Mouse (Mus musculus): ENCODE measurements around the gene Cox8a. TPM values are rescaled to one million over a fixed set of nuclear protein-coding genes. Genes with fewer than 3 reads are reported as not detected.
A peak's percentile ranks its signal among the peaks of the same experiment; 100 is the strongest.

The Cox8a gene
- polyA plus RNA-seq, 1 experiment from 2014 or later, result 1,351 TPM

DNA sequence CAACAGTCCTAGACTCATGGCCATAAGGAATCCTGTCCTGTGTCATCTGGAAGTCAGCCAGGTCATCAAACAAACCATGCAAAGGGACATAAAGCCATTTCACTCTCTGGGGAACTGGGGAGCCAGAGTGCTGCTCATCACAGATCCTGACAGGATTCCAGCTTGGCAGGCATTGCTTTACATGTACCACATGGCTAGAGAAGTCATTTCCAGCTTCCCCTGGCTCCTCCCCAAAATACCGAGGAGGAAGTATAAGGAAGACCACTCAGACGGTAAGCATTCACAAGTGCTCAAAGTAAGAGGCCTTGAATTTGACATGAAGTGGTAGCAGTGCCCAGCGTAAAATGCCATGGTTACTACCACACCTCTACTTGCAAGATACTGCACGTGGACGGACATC lies 2.9 kb downstream of the Cox8a start:
- Histone ChIP-seq H3K27ac (no peak overlapping the region), H3K4me2 (replicated peaks) (0 out of 2 replicates have a peak overlapping the region, but pooled peaks have one; percentile 3), H3K9ac (no peak overlapping the region), H3K4me1 (replicated peaks) (peaks cover 25% of the 10 kb centered on the region), H3K4me3 (replicated peaks) (no peak overlapping the region), H3K9me3 (no peaks in the 10 kb centered on the region), H3K36me3 (peaks cover 10% of the 10 kb centered on the region), H3K27me3 (replicated peaks) (no peaks in the 10 kb centered on the region)
- WGBS, result 70% methylated on average over 5 of the region's 5 CpGs
- ATAC-seq, result no peak

DNA sequence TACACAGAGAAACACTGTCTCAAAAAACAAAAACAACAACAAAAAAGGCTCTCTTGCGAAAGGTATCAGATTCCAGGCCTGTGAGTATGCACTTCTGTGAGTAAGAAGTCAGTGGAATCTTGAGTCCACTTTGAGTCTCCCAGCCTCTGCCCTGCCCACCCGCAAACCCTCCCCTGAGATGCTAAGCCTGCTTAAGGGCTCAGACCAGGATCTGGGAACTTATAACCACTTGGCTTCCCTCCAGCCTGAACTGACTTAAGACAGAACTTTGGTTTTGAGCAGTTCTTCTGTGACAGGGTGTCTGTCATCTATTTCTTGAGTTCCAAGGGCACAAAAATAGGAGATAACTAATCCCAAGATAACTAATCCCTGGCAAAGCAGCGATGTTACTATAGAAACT lies 4.4 kb downstream of the Cox8a start:
- peaks cover 25% of the 10 kb centered on the region for H3K4me1 ChIP-seq (replicated peaks)
- no peak for ATAC-seq
- H3K4me3 ChIP-seq (replicated peaks), result no peak overlapping the region
- no peak overlapping the region for H3K4me2 ChIP-seq (replicated peaks)
- H3K9me3 ChIP-seq, result no peaks in the 10 kb centered on the region
- H3K36me3 ChIP-seq, result peaks cover 10% of the 10 kb centered on the region
- H3K9ac ChIP-seq, result no peak overlapping the region
- H3K27me3 ChIP-seq (replicated peaks), result no peaks in the 10 kb centered on the region
- H3K27ac ChIP-seq, result no peak overlapping the region
- WGBS, result 88% methylated on average over 3 of the region's 3 CpGs

GRCm38 (mm10) chr19:7212216-7212615 lies 5.2 kb downstream of the Cox8a start:
- Histone ChIP-seq H3K4me3 (replicated peaks) (no peak overlapping the region), H3K9ac (no peak overlapping the region), H3K36me3 (peaks cover 10% of the 10 kb centered on the region), H3K27me3 (replicated peaks) (no peaks in the 10 kb centered on the region), H3K9me3 (no peaks in the 10 kb centered on the region), H3K4me2 (replicated peaks) (no peak overlapping the region), H3K4me1 (replicated peaks) (peaks cover 25% of the 10 kb centered on the region), H3K27ac (no peak overlapping the region)
- 74% methylated on average over 1 of the region's 1 CpGs for WGBS
- no peak for ATAC-seq

- ATAC-seq, result no peak
- H3K9ac ChIP-seq, result no peak overlapping the region
- no peak overlapping the region for H3K27ac ChIP-seq
- peaks cover 18% of the 10 kb centered on the region for H3K4me1 ChIP-seq (replicated peaks)
- 87% methylated on average over 7 of the region's 7 CpGs for WGBS
- H3K4me3 ChIP-seq (replicated peaks), result no peak overlapping the region
- peaks cover 10% of the 10 kb centered on the region for H3K36me3 ChIP-seq
- no peaks in the 10 kb centered on the region for H3K27me3 ChIP-seq (replicated peaks)
- H3K4me2 ChIP-seq (replicated peaks), result no peak overlapping the region
- H3K9me3 ChIP-seq, result no peaks in the 10 kb centered on the region
These were observed 7.3 kb downstream of the Cox8a start for GRCm38 (mm10) chr19:7209907-7210646.

DNA sequence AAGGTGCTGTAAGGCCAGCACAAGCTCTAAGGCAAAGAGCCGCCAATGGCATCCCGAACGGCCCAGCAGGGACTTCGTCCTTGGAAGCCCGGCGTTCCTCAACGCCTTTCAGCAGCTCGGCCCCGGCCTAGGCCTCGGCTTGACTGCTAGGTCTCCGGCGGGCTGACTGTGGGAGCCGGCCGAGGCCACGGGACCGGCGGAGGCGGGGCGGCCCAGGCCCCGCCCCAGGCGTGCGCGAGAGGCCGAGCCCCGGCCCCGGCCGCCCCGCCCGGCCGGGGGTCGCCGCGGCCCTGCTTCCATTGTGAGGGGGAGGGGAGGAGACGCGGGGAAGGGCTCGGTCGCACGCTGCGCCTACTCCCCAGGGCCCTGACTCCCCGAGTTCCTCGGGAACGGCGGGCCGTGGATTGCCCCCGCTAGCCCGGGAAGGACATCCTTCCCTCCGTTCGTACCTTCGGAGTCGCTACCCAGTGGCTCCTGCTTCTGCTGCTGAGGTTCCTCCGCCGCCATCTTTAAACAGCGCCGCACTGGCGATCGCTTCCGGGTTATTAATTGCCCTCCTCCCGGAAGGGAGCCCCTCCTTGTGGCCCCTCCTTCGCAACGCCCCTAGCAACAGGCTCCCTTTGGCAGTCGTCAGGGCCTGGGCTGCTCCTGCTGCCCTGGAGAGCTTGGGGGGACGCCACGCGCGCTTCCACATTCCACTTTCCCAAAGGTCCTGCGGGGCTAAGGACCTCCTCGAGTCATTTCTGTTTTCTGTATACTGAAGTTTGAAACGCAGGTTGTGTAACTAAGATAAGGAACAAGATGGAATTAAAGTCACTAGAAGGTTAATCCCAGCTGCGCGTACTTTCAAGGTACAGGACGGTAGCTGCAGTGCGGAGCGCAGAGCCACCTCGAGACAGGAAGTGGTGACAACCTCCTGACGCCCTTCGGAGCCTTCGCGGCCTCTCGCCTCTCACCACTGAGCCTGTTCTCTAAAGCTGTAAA lies 11.4 kb downstream of the Cox8a start, which contains the start of gene Otub1:
Gene Otub1, minus strand, starts transcription at position 564 of the 984 bp plus-strand sequence.
- Histone ChIP-seq H3K4me1 (replicated peaks) (peaks cover 21% of the 10 kb centered on the region), H3K4me2 (replicated peaks) (peak within 1 kb of the TSS; percentile 72), H3K4me3 (replicated peaks) (peak within 1 kb of the TSS; percentile 78), H3K9me3 (no peaks in the 10 kb centered on the region), H3K27me3 (replicated peaks) (no peaks in the 10 kb centered on the region), H3K27ac (peak within 1 kb of the TSS; percentile 98), H3K9ac (peak within 1 kb of the TSS; percentile 75), H3K36me3 (peaks cover 18% of the 10 kb centered on the region)
- WGBS, result under 1% methylated on average over 79 of the region's 79 CpGs
- peak; percentile 99 for ATAC-seq

DNA sequence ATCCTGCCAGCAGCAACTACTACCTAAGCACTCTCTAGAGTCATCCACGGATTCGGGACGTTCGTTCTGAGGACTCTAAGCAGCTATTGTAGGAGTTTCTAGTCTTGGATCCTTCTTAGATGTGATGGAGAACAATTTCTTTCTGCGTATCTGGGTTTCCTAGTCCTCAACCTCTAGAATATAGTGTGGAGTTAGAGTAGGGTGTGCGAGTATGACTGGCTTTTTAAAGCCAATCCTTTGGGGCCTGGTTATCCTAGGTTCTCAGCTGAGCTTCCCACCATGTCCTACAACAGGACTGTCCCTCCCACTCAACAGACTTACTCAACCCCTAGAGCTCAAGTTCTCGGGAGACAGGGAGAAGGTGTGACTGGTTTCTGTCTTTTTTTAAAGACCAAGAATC lies 12.1 kb downstream of the Cox8a start:
- Histone ChIP-seq H3K4me1 (replicated peaks) (peaks cover 21% of the 10 kb centered on the region), H3K9ac (peak overlapping the region; percentile 75), H3K36me3 (peaks cover 25% of the 10 kb centered on the region), H3K4me3 (replicated peaks) (peak overlapping the region; percentile 78), H3K27me3 (replicated peaks) (no peaks in the 10 kb centered on the region), H3K27ac (peak overlapping the region; percentile 98), H3K4me2 (replicated peaks) (peak overlapping the region; percentile 72), H3K9me3 (no peaks in the 10 kb centered on the region)
- no peak for ATAC-seq
- WGBS, result 25% methylated on average over 7 of the region's 7 CpGs

DNA sequence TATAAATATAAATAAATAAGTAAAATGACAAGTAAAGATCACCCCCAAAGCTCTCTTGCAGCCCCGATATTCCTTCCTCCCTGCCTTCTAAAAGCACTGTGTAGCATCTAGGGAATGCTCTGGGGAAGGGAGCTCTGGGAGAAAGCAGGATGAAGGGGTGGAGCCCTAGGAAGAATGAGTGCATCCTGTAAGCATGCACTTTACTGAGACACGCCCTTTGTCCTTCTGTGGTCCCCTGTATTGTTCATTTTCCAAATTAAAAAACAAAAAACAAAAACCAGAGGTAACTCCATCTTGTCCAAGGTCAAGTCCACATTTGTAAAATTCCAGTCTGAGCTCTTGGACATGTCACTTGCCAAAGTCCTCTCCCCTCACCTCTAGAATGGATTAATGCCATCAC lies 12.5 kb downstream of the Cox8a start:
- H3K4me1 ChIP-seq (replicated peaks), result peaks cover 21% of the 10 kb centered on the region
- WGBS, result 60% methylated on average over 2 of the region's 2 CpGs
- no peaks in the 10 kb centered on the region for H3K27me3 ChIP-seq (replicated peaks)
- no peak for ATAC-seq
- H3K36me3 ChIP-seq, result peaks cover 28% of the 10 kb centered on the region
- H3K4me3 ChIP-seq (replicated peaks), result peak overlapping the region; percentile 78
- peak overlapping the region; percentile 72 for H3K4me2 ChIP-seq (replicated peaks)
- no peaks in the 10 kb centered on the region for H3K9me3 ChIP-seq
- peak overlapping the region; percentile 75 for H3K9ac ChIP-seq
- H3K27ac ChIP-seq, result no peak overlapping the region

DNA sequence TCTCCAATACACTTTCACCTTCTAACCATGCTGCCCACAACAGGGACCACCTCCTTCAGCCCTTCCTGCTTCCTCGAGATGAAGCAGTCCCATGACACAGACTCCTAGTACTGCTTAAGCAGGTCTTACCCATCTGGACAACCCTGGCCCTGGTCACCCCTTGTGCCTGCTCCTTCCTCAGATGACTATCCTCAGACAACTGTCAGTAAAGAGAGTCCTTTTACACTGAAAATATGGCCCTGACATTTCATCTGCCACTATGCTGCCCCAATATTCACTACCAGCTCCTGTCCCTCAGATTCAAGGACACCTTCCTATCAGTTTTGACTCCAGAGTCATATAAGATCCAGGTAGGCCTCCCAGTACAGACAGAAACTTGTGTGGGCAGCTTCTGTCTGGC lies 17.0 kb downstream of the Cox8a start:
- Histone ChIP-seq H3K9me3 (no peaks in the 10 kb centered on the region), H3K4me3 (replicated peaks) (no peak overlapping the region), H3K4me2 (replicated peaks) (no peak overlapping the region), H3K36me3 (peaks cover 53% of the 10 kb centered on the region), H3K27ac (no peak overlapping the region), H3K9ac (no peak overlapping the region), H3K27me3 (replicated peaks) (no peaks in the 10 kb centered on the region), H3K4me1 (replicated peaks) (peaks cover 31% of the 10 kb centered on the region)
- WGBS, result 45% methylated on average over 1 of the region's 1 CpGs
- no peak for ATAC-seq

DNA sequence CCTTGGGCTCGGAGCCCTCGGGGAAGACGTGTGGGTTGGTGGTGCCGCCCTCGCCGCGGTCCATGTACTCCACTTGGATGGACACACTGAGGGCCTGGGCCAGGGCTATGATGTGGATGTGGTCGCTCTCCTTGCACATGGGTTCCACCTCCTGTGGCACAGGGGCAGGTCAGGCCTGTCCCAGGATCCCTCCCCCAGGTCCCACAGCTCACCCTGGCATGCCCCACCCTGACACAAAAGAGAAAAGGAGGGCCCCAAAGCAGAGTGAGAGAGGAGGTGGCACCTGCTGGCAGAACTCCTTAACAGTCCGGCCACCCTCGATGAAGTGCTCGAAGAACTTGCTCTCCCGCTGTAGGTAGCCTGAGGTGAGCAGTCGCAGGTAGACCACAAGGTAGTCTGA lies 18.3 kb downstream of the Cox8a start:
- Histone ChIP-seq H3K36me3 (peaks cover 52% of the 10 kb centered on the region), H3K4me2 (replicated peaks) (no peak overlapping the region), H3K4me1 (replicated peaks) (peaks cover 19% of the 10 kb centered on the region), H3K4me3 (replicated peaks) (no peak overlapping the region), H3K27ac (no peak overlapping the region), H3K9me3 (no peaks in the 10 kb centered on the region), H3K9ac (no peak overlapping the region), H3K27me3 (replicated peaks) (no peaks in the 10 kb centered on the region)
- ATAC-seq, result no peak
- 93% methylated on average over 13 of the region's 13 CpGs for WGBS

DNA sequence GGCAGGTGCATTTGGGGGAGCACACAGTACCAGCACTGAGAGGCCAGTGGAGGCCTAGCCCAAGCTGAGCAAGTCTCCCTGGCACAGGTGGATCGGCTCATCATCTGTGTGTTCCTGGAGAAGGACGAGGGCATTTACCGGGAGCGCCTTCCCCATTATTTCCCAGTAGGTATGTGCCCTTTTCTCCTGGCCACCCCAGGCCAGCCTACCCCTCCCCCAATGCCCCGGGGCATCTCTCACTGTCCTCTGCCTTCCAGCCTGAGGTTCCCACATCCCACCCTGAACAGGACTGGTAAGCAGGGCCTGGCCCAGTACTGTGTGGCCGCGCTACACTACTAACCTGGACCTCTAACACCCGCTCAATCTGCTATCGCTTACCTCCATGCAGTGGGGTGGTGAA lies 20.0 kb downstream of the Cox8a start:
- Histone ChIP-seq H3K27ac (no peak overlapping the region), H3K4me1 (replicated peaks) (peaks cover 23% of the 10 kb centered on the region), H3K4me3 (replicated peaks) (no peak overlapping the region), H3K27me3 (replicated peaks) (no peaks in the 10 kb centered on the region), H3K9me3 (no peaks in the 10 kb centered on the region), H3K4me2 (replicated peaks) (no peak overlapping the region), H3K36me3 (peaks cover 36% of the 10 kb centered on the region), H3K9ac (no peak overlapping the region)
- ATAC-seq, result 0 out of 2 replicates have a peak, but pooled peaks have one; percentile 13
- 83% methylated on average over 9 of the region's 9 CpGs for WGBS

DNA sequence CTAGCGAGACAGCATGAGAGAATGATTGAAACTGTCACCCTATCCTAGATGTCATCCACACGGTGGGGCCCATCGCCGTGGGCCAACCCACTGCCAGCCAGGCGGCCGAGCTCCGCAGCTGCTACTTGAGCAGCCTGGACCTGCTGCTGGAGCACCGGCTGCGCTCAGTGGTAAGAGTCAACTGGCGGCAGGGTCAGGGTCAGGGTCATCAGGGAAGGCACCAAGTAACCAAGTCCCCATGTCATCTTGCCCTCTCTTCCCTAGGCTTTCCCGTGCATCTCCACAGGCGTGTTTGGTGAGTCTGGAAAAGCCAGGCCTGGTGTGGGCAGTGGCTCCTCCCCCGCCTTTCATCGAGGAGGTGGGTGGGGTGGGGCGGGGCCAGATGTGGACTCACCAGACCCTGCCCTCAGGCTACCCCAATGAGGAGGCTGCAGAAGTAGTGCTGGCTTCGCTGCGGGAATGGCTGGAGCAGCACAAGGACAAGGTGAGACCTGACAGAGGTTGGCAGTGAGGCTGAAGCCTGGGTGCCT lies 20.6 kb downstream of the Cox8a start:
- Histone ChIP-seq H3K36me3 (peaks cover 34% of the 10 kb centered on the region), H3K4me3 (replicated peaks) (no peak overlapping the region), H3K4me2 (replicated peaks) (no peak overlapping the region), H3K9ac (no peak overlapping the region), H3K4me1 (replicated peaks) (peaks cover 29% of the 10 kb centered on the region), H3K27ac (no peak overlapping the region), H3K9me3 (no peaks in the 10 kb centered on the region), H3K27me3 (replicated peaks) (no peaks in the 10 kb centered on the region)
- peak; percentile 67 for ATAC-seq
- 21% methylated on average over 17 of the region's 17 CpGs for WGBS
